Mouse (Mus musculus) megakaryocyte, embryonic 14.5 days (primary cell): Measurements from ENCODE around the gene Dnmt3a.

Experiments used
- FLI1 ChIP-seq: IDR thresholded peaks from 2 replicates; pipeline ENCODE4 v1.6.1; 2012; ENCODE audit warnings: low read length, inconsistent platforms, mixed read lengths
- GATA1 ChIP-seq: IDR thresholded peaks from 3 replicates; pipeline ENCODE4 v1.6.1; 2012; ENCODE audit warnings: mixed read lengths, low read length, inconsistent platforms, borderline replicate concordance

DNA sequence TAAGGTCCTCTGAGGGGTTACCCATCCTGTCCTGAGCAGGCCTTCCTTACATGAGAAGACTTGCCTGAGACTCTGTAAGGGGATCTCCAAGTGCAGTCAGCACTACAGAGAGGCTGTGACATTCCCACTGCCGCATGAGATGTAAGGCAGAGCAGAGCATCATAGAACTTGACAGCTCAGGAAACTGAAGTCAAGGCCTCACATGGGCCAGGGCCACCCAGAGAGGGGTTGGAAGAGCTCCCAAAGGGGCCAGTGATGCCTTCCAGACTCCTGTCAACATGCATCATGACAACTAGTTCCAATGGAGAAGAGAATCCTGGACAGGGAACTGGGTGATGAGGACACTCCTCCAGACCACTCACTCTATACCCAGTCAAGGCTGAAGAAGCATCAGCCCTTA, 18.3 kb upstream of the Dnmt3a start:
- TF ChIP-seq GATA1 (no peak), FLI1 (no peak)
